Mouse (Mus musculus) gastrocnemius, adult 2 months (tissue): ENCODE data around the gene Creg2. TPM values are rescaled to one million over a fixed set of nuclear protein-coding genes. Genes with fewer than 3 reads are reported as not detected.
A peak's percentile ranks its signal among the peaks of the same experiment; 100 is the strongest.
"Not testable (repeated sequence)": the region's sequence is repeated elsewhere in the genome, so short reads cannot be mapped to it uniquely, and the experiment has no call there.

Experiments
- DNase-seq: peaks from one replicate; pipeline ENCODE4 v3.0.0; 2022
- H3K27ac ChIP-seq: fragments of 200-600 bp; 2 replicates; pipeline ENCODE4 v1.8.1; 2022; ENCODE audit warnings: mild to moderate bottlenecking
- H3K4me3 ChIP-seq: fragments of 200-600 bp; 2 replicates; pipeline ENCODE4 v1.8.1; 2022; ENCODE audit warnings: mild to moderate bottlenecking, moderate library complexity
- CTCF ChIP-seq: fragments of 200-600 bp; IDR thresholded peaks from 2 replicates; pipeline ENCODE4 v1.8.1; 2022; ENCODE audit warnings: antibody characterized with exemption, mild to moderate bottlenecking, moderate library complexity
- intact Hi-C: fragments of 180-260 bp; cut with DNase I; formaldehyde crosslinking; loops from one replicate; pipeline ENCODE4 v1.15.1; 2025
- total RNA-seq, 2 experiments: library from RNA; stranded (reverse); gene quantifications; 2 replicates each; pipeline ENCODE4 v1.2.3; 2021

The Creg2 gene
- total RNA-seq, 2 experiments from 2014 or later: 0.08 TPM; not detected in 1

- intact Hi-C loops: no loop called here
- TF ChIP-seq CTCF: no peak
- Histone ChIP-seq H3K27ac (no peak overlapping the region), H3K4me3 (no peak overlapping the region)
- DNase-seq: no peak
Measured at GRCm38 (mm10) chr1:39676221-39676876, 25.1 kb upstream of the Creg2 start.

GRCm38 (mm10) chr1:39672362-39673105, 21.3 kb upstream of the Creg2 start:
- no peak for DNase-seq
- no peak for TF ChIP-seq CTCF
- no peak overlapping the region for H3K4me3 ChIP-seq
- intact Hi-C loops: no loop called here
- 0 out of 2 replicates have a peak overlapping the region, but pooled peaks have one; percentile 12 for H3K27ac ChIP-seq

GRCm38 (mm10) chr1:39670211-39670935, 19.1 kb upstream of the Creg2 start:
- DNase-seq: no peak
- no peak overlapping the region for H3K4me3 ChIP-seq
- intact Hi-C loops: no loop called here
- no peak overlapping the region for H3K27ac ChIP-seq
- no peak for TF ChIP-seq CTCF

GRCm38 (mm10) chr1:39666751-39667252, 15.5 kb upstream of the Creg2 start:
- intact Hi-C loops: no loop called here
- TF ChIP-seq CTCF: no peak
- Histone ChIP-seq H3K4me3 (no peak overlapping the region), H3K27ac (no peak overlapping the region)
- DNase-seq: no peak

GRCm38 (mm10) chr1:39664039-39664625, 12.9 kb upstream of the Creg2 start:
- Histone ChIP-seq H3K27ac (no peak overlapping the region), H3K4me3 (no peak overlapping the region)
- no peak for TF ChIP-seq CTCF
- no peak for DNase-seq
- intact Hi-C loops: no loop called here

- intact Hi-C loops: no loop called here
- no peak overlapping the region for H3K27ac ChIP-seq
- no peak for TF ChIP-seq CTCF
- no peak overlapping the region for H3K4me3 ChIP-seq
- DNase-seq: no peak
Measured at GRCm38 (mm10) chr1:39663050-39663449, 11.8 kb upstream of the Creg2 start.

GRCm38 (mm10) chr1:39656976-39657529, 5.8 kb upstream of the Creg2 start:
- no peak for TF ChIP-seq CTCF
- no peak for DNase-seq
- no peak overlapping the region for H3K4me3 ChIP-seq
- H3K27ac ChIP-seq: no peak overlapping the region
- intact Hi-C loops: no loop called here

GRCm38 (mm10) chr1:39654901-39655300, 3.6 kb upstream of the Creg2 start:
- intact Hi-C loops, H3K27ac ChIP-seq, H3K4me3 ChIP-seq, DNase-seq: not testable (repeated sequence)

- no peak for DNase-seq
- no peak for TF ChIP-seq CTCF
- Histone ChIP-seq H3K4me3 (no peak overlapping the region), H3K27ac (no peak overlapping the region)
- intact Hi-C loops: no loop called here
Measured at GRCm38 (mm10) chr1:39653028-39653427, 1.8 kb upstream of the Creg2 start.

GRCm38 (mm10) chr1:39650435-39651240, 636 bp downstream of the Creg2 start:
- intact Hi-C loops: loop anchor here (2.0 kb wide), 1 partner anchor 36 kb away; no protein-coding TSS in a partner anchor
- DNase-seq: peak; percentile 68
- peak overlapping the region; percentile 71 for H3K4me3 ChIP-seq
- no peak overlapping the region for H3K27ac ChIP-seq
- peak; percentile 65 for TF ChIP-seq CTCF

GRCm38 (mm10) chr1:39649691-39650434, 1.4 kb downstream of the Creg2 start:
- intact Hi-C loops: loop anchor here (2.0 kb wide), 1 partner anchor 35 kb away; no protein-coding TSS in a partner anchor
- DNase-seq: no peak
- Histone ChIP-seq H3K27ac (no peak overlapping the region), H3K4me3 (peak overlapping the region; percentile 71)
- no peak for TF ChIP-seq CTCF
